Mouse (Mus musculus): Measurements from ENCODE around the gene Wnt3a. TPM values are rescaled to one million over a fixed set of nuclear protein-coding genes. Genes with fewer than 3 reads are reported as not detected.
A peak's percentile ranks its signal among the peaks of the same experiment; 100 is the strongest.
"Not testable (repeated sequence)": the region's sequence is repeated elsewhere in the genome, so short reads cannot be mapped to it uniquely, and the experiment has no call there.

The Wnt3a gene
- total and polyA plus RNA-seq, 2 experiments from 2014 or later, result 0.31 to 0.68 TPM

- no peak overlapping the region for H3K4me3 ChIP-seq (ENCODE audit: low read length)
- H3K27ac ChIP-seq, result no peak overlapping the region
- DNase-seq (ENCODE audit: low spot score), result no peak
- H3K4me2 ChIP-seq (ENCODE audit: low read depth, low read length), result no peak overlapping the region
- no peaks in the 10 kb centered on the region for H3K4me1 ChIP-seq (ENCODE audit: insufficient read depth, low read length)
- no peaks in the 10 kb centered on the region for H3K27me3 ChIP-seq (ENCODE audit: insufficient read depth, low read length)
- no peaks in the 10 kb centered on the region for H3K36me3 ChIP-seq (ENCODE audit: insufficient read depth, low read length)
- WGBS, result 89% methylated on average over 3 of the region's 3 CpGs
- TF ChIP-seq CTCF (IDR thresholded peaks at IDR 0.05; ENCODE audit: low read depth), result no peak
- H3K9me3 ChIP-seq (ENCODE audit: low read length), result no peaks in the 10 kb centered on the region
- no peak for ATAC-seq
- H3K9ac ChIP-seq (replicated peaks; ENCODE audit: low read length), result no peak overlapping the region
Observed at GRCm38 (mm10) chr11:59216955-59217354, 73.6 kb downstream of the Wnt3a start.

- DNase-seq (ENCODE audit: low spot score) (no peak), ATAC-seq (no peak)
- H3K27me3 ChIP-seq (ENCODE audit: insufficient read depth, low read length), result no peaks in the 10 kb centered on the region
- H3K9ac ChIP-seq (replicated peaks; ENCODE audit: low read length), result no peak overlapping the region
- WGBS, result 91% methylated on average over 12 of the region's 12 CpGs
- no peak for TF ChIP-seq CTCF (IDR thresholded peaks at IDR 0.05; ENCODE audit: low read depth)
- no peaks in the 10 kb centered on the region for H3K9me3 ChIP-seq (ENCODE audit: low read length)
- H3K27ac ChIP-seq, result no peak overlapping the region
- H3K4me3 ChIP-seq (ENCODE audit: low read length), result no peak overlapping the region
- H3K4me2 ChIP-seq (ENCODE audit: low read depth, low read length), result no peak overlapping the region
- 0 out of 2 replicates have a peak, but pooled peaks cover 3% of the 10 kb centered on the region for H3K4me1 ChIP-seq (ENCODE audit: insufficient read depth, low read length)
- peaks cover 19% of the 10 kb centered on the region for H3K36me3 ChIP-seq (ENCODE audit: insufficient read depth, low read length)
Observed at GRCm38 (mm10) chr11:59212892-59213494, 77.6 kb downstream of the Wnt3a start.

- not testable (repeated sequence) for ATAC-seq; H3K4me1 ChIP-seq (ENCODE audit: insufficient read depth, low read length); H3K9me3 ChIP-seq (ENCODE audit: low read length); H3K9ac ChIP-seq (replicated peaks; ENCODE audit: low read length); H3K4me2 ChIP-seq (ENCODE audit: low read depth, low read length); H3K27ac ChIP-seq; H3K27me3 ChIP-seq (ENCODE audit: insufficient read depth, low read length); H3K4me3 ChIP-seq (ENCODE audit: low read length); DNase-seq (ENCODE audit: low spot score)
- WGBS, result 85% methylated on average over 12 of the region's 12 CpGs
- H3K36me3 ChIP-seq (ENCODE audit: insufficient read depth, low read length), result peaks cover 19% of the 10 kb centered on the region
Observed at GRCm38 (mm10) chr11:59212320-59212719, 78.2 kb downstream of the Wnt3a start.

GRCm38 (mm10) chr11:59211561-59211960, 79.0 kb downstream of the Wnt3a start:
- ATAC-seq; H3K9ac ChIP-seq (replicated peaks; ENCODE audit: low read length); H3K9me3 ChIP-seq (ENCODE audit: low read length); DNase-seq (ENCODE audit: low spot score); H3K4me3 ChIP-seq (ENCODE audit: low read length); H3K27ac ChIP-seq; H3K4me2 ChIP-seq (ENCODE audit: low read depth, low read length); H3K27me3 ChIP-seq (ENCODE audit: insufficient read depth, low read length); H3K4me1 ChIP-seq (ENCODE audit: insufficient read depth, low read length): not testable (repeated sequence)
- WGBS, result 88% methylated on average over 9 of the region's 9 CpGs
- peaks cover 19% of the 10 kb centered on the region for H3K36me3 ChIP-seq (ENCODE audit: insufficient read depth, low read length)

GRCm38 (mm10) chr11:59210020-59210419, 80.5 kb downstream of the Wnt3a start:
- no peak for ATAC-seq
- peaks cover 34% of the 10 kb centered on the region for H3K36me3 ChIP-seq (ENCODE audit: insufficient read depth, low read length)
- 72% methylated on average over 4 of the region's 4 CpGs for WGBS

GRCm38 (mm10) chr11:59209580-59209979, 81.0 kb downstream of the Wnt3a start:
- H3K27ac ChIP-seq, result peak overlapping the region; percentile 95; the same call in 1 of the 2 replicates
- no peak overlapping the region for H3K9ac ChIP-seq (replicated peaks; ENCODE audit: low read length)
- peak overlapping the region; percentile 89 for H3K4me2 ChIP-seq (ENCODE audit: low read depth, low read length)
- peaks cover 34% of the 10 kb centered on the region for H3K36me3 ChIP-seq (ENCODE audit: insufficient read depth, low read length)
- ATAC-seq (no peak), DNase-seq (ENCODE audit: low spot score) (peak; percentile 8)
- no peak for TF ChIP-seq CTCF (IDR thresholded peaks at IDR 0.05; ENCODE audit: low read depth)
- H3K27me3 ChIP-seq (ENCODE audit: insufficient read depth, low read length), result no peaks in the 10 kb centered on the region
- no peaks in the 10 kb centered on the region for H3K9me3 ChIP-seq (ENCODE audit: low read length)
- 44% methylated on average over 5 of the region's 5 CpGs for WGBS
- H3K4me3 ChIP-seq (ENCODE audit: low read length), result no peak overlapping the region
- 0 out of 2 replicates have a peak, but pooled peaks cover 3% of the 10 kb centered on the region for H3K4me1 ChIP-seq (ENCODE audit: insufficient read depth, low read length)

More at GRCm38 (mm10) chr11:59210020-59210419, 80.5 kb downstream of the Wnt3a start:
- H3K4me2 ChIP-seq (ENCODE audit: low read depth, low read length), result no peak overlapping the region
- 0 out of 2 replicates have a peak, but pooled peaks cover 3% of the 10 kb centered on the region for H3K4me1 ChIP-seq (ENCODE audit: insufficient read depth, low read length)
- no peak overlapping the region for H3K4me3 ChIP-seq (ENCODE audit: low read length)
- TF ChIP-seq CTCF (IDR thresholded peaks at IDR 0.05; ENCODE audit: low read depth), result no peak
- H3K27me3 ChIP-seq (ENCODE audit: insufficient read depth, low read length), result no peaks in the 10 kb centered on the region
- H3K27ac ChIP-seq, result no peak overlapping the region
- no peak overlapping the region for H3K9ac ChIP-seq (replicated peaks; ENCODE audit: low read length)
- no peak for DNase-seq (ENCODE audit: low spot score)
- no peaks in the 10 kb centered on the region for H3K9me3 ChIP-seq (ENCODE audit: low read length)

- ATAC-seq, result peak; percentile 69
- WGBS, result 4% methylated on average over 18 of the region's 18 CpGs
- Histone ChIP-seq H3K9ac (replicated peaks; ENCODE audit: low read length) (peak overlapping the region; percentile 91), H3K4me2 (ENCODE audit: low read depth, low read length) (peak overlapping the region; percentile 89), H3K27me3 (ENCODE audit: insufficient read depth, low read length) (no peaks in the 10 kb centered on the region), H3K4me1 (ENCODE audit: insufficient read depth, low read length) (0 out of 2 replicates have a peak, but pooled peaks cover 3% of the 10 kb centered on the region), H3K4me3 (ENCODE audit: low read length) (peak overlapping the region; percentile 92), H3K27ac (peak overlapping the region; percentile 95), H3K9me3 (ENCODE audit: low read length) (no peaks in the 10 kb centered on the region), H3K36me3 (ENCODE audit: insufficient read depth, low read length) (peaks cover 37% of the 10 kb centered on the region)
- DNase-seq (ENCODE audit: low spot score), result peak; percentile 87
- peak; percentile 81 for TF ChIP-seq CTCF (IDR thresholded peaks at IDR 0.05; ENCODE audit: low read depth)
Observed at GRCm38 (mm10) chr11:59209003-59209441, 81.5 kb downstream of the Wnt3a start.

Data from hindbrain, postnatal 0 days (tissue).